Mouse (Mus musculus): ENCODE data around the gene Cnpy1.

Cnpy1 gene

DNA sequence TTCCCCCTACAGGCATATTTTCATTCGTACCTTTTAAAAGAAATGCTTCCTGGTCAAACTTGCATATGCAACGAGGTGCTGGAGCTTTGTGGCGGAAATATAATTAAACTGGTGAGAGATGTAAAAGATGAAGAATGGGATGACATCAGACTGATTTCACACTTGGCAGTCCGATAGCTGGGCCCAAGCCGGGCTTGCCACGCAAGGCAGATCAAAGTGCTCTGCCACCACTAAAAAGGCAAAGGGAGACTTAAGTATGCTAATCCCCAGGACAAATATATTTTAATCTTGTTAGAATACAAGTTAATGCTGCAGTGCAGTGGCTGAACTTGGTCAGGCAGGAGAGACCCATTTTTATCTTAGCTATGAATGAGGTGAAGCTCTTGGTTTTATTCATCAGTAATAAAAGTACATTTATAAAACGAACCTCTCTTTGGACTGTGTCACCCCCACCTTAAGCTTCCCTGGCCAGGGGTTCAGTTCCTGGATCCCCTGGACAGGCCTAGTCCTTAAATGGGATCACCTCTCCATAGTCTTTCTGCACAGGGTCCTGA lies 66.3 kb downstream of the Cnpy1 start:
- DNase-seq, result no peak

DNA sequence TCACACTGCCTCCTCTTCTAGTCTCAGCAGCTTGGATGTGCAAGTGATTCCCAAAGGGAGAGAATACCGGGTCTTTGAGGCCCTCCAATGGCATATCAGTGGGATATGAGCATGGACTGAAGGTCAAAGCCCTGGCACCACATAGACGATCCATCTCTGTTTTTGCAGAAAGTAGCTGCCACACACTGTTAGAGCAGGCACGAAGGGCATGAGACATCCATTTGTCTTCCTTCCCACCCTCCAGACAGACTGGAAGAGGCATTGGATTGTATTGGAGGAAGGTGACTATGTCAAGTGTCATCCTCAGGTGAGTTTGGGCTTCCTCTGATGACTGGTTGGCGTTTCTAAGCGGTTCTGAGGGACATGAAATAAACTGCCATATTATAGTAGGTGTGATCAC lies 67.3 kb downstream of the Cnpy1 start:
- no peak for DNase-seq

DNA sequence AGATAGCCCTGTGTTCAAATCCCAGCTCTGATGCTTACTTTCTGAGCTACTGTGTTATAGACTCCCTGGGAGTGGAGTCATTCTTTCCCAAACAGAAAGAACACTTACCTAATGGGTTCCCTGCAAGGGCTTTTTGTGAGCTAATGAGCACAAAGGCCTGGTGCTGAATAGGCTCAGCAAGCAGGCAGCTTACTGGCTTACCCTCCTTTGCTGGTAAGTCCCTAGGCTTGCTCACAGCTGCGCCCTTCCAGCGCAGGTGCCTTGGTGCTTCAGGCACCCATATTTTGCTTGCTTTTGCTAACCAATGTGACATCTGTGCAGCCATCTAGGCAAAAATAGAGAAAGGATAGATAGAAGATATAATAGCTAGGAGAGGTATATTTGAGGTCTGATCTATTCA lies 69.0 kb downstream of the Cnpy1 start:
- no peak for DNase-seq

DNA sequence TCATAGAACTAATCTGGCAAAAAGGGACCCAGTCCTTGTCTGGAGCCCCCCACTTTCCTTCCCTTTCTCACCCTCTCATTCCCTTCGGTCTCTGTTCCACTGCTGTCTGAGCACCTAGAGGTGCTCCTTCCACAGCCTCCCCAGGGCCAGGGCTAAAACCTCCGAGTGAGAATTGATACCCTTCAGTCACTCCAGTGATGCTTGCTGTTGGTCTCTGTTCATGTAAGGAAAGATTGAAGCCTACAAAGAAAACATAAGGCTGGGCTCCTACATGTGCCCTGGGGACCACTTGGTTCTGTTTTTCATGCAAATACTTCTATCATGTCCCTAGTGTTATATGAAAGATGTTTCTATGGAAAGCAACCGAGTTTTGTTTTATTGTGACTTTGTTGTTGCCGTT lies 69.6 kb downstream of the Cnpy1 start:
- DNase-seq, result no peak

DNA sequence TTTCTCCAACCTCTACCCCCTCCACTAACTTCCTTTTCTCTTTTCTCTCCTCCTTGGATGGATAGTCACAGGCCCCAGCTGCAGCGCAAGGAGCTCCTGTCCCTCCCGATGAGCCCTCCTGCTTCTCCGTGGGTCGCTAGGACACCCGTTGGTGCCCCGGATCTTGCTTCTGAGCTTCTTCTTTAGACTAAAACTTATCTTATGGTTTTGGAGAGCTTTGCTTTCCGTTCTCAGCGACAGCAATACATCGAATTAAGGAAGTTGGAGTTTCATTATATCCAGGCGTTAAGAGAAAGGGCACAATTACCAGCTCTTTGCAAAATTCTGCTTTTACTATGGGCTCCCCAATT lies 70.1 kb downstream of the Cnpy1 start:
- DNase-seq, result no peak

DNA sequence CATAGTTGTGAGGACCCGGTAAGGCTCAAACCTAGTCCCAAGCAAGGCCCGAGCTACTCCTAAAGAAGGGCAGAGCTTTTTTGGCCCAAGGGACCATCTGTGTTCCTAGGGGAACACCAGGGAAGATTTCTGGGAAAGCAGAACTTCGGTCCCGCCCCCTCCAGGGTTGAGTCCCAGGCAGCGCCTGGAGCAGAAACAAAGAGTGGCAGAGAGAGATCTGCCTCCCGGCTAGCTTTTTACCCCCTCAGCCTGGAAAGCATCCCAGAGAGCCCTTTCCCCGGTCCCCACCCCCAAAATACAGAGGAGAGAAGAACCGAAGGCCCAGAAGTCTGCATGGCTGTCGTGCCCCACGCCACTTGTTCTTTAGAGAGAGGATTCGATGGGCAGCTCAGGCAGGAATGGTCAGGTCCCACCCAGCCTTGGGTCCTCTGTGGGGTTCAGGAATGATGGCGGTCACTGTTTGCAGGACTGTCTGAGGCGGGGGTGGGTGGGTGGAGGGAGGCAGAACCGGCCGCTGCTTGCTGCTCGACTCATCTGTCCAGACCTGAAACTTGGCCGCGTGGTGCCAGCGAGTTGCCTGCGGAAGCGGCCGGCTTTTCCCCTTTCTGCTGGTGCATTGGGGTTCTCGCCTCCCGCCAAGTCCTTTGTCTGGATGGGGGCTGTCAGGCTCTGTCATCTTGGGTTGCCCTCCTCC lies 70.6 kb downstream of the Cnpy1 start:
- no peak for DNase-seq

DNA sequence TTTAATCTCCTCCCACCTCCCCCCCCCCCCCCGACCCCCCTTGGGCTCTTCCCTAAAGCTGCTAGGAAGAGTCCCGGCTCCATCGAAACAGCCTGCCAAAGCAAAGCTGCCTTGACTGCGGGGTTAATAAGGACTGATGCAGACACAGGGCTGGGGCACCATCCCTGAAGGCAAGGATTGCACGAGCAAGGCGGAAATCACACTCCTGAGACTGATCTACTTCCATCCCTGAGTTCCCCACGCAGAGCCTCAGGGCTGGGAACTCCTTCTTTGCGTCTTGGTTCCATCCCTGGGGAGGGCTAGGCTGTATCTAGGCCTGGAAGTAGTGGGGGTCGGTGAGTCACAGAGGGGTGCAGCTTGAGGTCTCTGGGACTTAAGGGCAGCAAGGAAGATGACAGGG lies 71.5 kb downstream of the Cnpy1 start:
- no peak for DNase-seq

DNA sequence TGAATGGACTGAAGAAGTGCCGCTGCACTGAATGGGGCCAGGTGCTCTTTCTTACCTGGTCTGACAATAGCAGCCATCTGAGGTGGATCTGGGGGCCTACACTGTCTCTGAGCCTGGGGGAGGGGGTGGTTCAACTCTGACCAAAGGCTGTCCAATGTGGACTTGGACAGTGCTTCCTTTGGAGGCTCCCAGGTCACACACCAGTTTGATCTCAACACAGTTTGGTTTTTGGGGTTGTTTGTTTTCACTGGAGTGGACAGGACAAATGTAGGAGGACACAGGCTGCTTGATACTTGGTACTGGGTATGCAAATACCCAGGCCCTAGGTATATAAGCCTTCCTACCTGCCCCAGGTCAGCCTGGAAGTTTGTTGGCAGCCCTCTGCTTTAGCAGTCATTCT lies 71.9 kb downstream of the Cnpy1 start:
- no peak for DNase-seq

DNA sequence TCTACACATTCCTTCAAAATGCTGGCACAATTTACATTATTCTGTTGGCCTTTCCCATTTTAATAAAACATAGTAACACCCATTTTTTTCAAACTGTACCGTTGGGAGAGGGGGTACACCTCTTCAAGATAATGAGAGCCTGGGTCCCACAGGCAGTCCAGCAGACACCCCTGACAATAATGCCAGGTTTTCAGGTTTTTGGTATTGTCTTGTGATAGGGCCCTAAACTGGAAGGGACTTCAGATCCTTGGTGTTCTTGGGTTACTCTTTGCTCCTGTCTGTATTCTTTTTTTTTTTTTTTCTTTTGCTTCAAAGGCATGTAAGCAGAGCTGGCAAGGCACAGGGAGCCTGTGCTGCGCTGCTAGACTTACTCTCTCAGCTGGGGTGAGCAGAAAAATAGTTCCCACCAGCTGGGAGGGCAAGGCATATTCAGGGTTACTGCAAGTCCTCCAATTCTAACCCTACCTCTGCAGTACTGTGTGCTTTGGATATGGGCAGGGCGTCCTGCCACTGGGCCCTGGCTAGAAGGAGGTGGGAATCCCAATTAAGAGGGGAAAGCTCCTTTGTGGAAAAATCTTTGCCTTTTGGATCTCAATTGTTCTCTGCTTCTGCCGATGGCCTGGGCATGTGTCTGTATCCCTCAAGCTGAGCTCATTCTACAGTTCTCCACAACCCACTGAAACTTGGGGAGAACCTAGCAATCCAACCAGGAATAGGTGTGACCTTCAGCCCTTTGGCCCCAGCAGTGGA lies 72.5 kb downstream of the Cnpy1 start:
- DNase-seq, result no peak

DNA sequence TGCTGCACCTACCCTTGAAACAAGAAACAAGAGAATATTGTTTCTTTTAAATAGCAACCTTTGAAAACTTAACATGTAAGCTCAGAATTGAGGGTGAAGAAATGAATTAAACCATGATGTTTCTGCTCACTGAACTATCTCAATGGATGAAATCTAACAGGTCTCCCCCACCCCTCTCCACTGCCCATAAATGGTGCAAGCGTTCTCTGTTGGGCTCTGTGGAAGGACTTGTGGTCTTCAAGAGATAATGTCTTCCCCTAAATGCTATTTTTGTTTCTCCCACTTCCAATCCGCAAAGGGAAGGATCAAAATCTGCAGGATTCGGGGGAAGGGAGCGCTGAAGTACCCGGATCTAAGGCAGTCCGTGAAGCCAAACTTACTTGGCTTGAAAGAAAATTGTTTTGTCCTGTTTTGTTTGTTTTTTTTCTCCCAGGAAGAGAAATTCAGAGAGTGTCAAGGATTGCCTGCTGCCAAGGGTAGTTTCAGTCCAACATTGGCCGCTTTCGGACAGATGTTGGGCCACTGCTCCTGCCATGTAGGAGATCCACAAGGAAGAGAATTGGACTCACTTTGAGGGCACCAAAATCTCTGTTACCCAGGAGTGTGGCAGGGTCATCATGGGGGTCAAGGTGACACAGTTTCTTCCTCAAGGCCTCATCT lies 73.2 kb downstream of the Cnpy1 start:
- no peak for DNase-seq

DNA sequence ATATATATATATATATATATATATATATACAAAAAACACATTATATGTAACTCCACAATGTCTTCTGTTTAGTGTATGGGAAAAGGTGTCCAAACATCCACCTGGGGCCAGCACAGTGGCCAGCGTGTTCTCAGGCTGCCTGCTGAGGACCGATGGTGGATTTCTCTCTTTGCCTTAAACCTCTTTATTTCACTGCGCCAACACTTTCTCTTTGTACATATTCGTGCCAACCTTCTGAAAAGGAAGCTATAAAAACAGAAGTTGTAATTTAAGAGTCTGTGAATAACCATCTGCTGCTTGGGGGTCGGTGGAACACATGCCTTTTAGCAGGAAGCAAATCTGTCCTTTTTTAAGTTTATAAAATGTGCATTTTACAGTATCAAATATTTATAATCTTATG lies 73.9 kb downstream of the Cnpy1 start:
- DNase-seq, result no peak

DNA sequence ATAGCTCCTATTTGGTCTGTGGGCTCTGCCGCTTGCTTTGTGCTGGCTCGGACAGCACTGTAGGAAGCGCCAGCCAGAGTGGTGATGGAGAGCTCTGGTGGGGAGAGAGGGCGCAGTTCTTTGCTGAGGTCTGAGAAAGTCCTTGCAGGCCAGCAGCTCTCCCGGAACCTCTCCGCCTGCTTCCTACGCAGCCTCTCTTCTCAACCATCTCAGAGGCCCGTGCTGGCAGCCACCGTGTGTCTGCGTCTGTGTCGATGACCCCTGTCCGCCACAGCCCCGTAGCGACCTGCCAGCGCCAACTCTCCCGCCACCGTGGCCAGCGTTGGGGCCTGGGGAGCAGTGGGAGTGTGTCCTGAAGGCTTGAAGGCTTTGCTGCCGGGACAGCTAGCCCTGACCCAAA lies 74.7 kb downstream of the Cnpy1 start:
- no peak for DNase-seq

DNA sequence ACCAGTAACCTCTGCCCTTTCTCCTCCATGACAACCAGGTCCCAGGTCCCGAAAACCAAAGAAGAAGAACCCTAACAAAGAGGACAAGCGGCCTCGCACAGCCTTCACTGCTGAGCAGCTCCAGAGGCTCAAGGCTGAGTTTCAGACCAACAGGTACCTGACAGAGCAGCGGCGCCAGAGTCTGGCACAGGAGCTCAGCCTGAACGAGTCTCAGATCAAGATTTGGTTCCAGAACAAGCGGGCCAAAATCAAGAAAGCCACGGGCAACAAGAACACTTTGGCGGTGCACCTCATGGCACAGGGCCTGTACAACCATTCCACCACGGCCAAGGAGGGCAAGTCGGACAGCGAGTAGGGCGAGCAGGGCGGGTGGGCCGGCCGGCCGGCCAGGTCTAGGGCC lies 75.5 kb downstream of the Cnpy1 start:
- no peak for DNase-seq

DNA sequence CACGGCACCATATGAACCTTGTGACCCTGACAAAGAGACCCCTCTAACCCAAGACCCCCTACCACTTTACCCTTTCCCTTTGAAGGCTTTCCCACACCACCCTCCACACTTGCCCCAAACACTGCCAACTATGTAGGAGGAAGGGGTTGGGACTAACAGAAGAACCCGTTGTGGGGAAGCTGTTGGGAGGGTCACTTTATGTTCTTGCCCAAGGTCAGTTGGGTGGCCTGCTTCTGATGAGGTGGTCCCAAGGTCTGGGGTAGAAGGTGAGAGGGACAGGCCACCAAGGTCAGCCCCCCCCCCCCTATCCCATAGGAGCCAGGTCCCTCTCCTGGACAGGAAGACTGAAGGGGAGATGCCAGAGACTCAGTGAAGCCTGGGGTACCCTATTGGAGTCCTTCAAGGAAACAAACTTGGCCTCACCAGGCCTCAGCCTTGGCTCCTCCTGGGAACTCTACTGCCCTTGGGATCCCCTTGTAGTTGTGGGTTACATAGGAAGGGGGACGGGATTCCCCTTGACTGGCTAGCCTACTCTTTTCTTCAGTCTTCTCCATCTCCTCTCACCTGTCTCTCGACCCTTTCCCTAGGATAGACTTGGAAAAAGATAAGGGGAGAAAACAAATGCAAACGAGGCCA lies 76.3 kb downstream of the Cnpy1 start:
- no peak for DNase-seq

DNA sequence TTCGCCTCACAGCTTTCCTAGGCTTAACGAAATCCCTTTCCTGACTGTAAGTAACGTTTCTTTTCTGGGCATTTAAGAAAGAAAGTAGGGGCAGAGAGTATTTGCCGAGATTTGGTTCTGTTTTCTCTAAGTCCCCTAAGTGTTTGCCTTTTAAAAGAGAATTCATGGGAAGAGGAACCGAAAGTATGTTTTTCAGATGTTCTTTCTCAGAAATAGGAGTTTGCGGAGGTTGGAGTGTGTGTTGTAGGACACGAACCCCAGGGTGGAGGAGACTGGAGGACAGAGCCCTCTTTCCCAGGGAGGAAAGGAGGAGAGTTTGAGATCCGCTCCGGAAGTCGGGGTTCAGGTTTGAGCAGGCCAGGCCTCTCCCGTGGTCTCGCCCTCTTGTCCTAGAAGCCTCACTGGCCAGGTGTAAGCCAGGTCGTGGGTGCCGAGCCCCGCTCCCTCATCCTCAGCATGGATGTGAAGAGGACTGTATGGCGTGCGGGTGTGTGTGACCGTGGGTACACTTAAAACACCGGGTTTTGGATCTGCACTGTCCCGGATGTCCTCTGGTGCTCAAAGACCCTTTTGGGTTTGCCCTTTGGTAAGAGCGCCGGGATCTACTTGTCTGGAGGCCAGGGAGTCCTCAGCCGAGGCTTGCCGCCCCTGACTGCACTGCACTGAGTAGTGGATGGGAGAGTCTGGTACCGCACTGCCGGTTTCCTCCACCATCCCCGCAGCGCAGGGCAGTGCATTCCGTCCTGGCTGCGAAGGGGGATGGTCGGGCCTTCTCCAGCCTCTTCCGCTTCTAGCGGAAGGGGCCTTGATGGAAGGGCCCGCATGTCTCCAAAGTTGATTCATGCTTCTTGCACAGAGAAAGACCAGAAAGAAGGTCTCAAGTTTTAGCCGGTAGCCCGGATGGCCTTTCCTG lies 77.1 kb downstream of the Cnpy1 start:
- no peak for DNase-seq

DNA sequence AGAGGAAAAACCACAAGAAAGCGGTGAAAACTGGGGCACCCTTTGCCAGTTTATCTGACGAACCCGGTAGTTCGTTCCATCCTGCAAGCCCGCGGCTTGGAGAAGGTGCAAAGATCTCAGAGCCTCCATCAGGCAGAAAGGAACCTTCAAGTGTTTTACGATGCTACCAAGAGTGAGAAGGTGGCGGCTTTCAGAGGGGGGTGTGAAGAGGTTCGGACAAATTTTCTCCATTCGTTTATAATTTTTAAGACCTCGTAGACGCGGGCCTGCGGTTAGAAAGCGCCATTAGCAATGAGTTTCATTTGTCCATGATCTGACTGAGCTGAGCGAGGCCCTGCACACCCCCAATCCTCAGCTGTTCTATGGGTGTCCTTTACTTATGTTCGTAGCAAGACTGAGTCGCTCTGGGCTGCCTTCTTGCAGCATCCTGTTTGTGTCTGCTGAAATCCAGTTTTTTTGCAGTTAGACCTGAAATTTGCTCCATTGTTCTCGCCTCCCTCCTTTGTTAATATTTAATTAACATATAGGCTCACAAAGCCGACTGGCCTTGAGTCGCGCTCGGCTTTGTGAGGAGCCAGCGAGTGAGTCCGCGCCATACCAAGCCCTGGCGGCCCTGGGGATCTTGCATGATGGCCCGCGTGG lies 77.9 kb downstream of the Cnpy1 start:
- DNase-seq, result no peak

DNA sequence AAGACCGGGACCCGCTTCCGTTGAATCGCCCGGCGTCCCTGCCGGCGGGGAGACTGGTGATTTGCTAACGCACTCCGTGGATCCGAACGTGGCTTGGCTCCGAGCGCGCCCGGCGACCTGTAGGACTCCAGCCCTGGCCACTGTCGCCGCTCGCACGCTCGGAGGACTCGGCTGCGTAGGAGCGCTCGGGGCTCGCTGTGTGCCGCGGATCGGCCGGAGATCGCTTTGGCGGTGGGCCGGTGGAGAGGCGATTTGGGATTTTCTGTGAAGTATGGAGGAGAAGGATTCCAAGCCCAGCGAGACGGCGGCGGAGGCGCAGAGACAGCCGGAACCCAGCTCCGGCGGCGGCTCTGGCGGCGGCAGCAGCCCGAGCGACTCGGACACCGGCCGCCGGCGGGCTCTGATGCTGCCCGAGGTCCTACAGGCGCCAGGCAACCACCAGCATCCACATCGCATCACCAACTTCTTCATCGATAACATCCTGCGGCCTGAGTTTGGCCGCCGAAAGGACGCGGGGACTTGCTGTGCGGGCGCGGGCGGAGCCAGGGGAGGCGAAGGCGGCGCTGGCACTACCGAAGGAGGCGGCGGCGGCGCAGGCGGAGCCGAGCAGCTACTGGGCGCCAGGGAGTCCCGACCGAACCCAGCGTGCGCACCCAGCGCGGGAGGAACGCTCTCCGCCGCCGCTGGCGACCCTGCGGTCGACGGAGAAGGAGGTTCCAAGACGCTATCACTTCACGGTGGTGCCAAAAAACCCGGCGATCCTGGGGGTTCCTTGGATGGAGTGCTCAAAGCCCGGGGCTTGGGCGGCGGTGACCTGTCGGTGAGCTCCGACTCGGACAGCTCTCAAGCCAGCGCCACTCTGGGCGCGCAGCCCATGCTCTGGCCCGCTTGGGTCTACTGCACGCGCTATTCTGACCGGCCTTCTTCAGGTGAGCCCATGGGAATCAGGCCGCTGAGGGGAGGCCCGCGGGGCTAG lies 79.1 kb downstream of the Cnpy1 start:
- DNase-seq, result no peak

DNA sequence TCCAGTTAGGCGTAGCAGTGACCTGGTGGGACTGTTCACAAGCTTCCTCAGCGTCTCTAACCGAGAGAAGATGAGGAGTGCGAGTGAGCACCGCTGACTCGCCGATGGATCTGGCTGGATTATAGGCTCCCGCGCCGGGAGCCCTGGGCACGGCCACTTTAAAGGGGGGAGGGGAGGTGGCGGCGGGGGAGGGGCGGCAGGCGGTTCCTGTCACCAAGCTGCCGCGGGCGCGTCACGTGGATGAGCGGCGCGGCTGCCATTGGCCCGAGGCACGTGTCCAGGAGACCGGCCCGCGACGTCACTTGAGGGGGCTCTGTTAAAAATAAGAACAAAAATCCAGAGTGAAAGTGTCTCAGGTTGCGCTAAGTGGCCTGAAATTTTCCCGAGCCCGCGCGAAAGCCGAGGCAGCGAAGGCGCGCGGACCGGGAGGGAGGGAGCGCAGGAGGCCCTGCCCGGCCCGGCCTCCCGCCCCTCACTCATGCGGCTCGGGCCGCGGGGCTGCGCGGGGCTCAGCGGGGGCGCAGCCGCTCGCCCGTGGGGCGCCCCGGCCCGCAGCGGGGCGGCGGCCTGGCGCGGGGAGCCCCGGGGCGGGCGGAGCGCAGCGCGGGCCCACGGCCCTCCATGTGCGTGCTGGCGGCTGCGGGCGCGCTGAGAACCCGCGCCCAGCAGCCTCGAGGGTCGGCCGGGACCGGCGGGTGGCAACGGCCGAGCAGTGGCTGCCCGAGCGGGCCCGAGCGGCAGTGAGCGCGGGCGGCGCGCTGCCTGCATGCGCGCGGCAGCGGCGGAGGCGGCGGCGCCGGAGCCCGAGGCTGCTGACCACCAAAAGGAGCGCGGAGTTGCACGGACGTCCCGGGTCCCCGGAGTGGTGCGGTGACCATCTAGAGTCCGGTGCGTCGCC lies 80.0 kb downstream of the Cnpy1 start, which contains the start of gene En2:
Gene En2, plus strand, starts transcription at position 337 of the 898 bp plus-strand sequence.
- peak; percentile 51 for DNase-seq

DNA sequence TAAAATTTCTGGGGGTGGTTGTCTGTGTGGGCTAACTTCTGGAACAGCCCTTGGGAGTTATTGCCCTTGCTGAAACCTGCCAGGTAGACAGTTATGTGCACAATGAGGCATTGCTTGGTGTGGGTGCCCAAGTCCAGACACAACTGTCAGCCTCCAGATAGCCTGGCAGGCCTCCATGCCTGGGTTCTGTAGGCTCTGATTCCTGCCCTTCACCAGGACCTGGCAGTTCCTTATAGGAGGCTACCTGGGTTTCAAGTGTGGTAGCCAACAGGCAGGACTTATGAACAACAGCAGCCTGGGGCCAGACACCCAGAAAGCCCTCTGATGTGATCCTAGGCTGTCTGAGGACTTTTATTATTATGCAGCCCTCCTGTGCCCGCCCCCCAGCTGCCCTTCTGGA lies 81.7 kb downstream of the Cnpy1 start:
- no peak for DNase-seq

All from right cerebral cortex, postnatal 4 days (tissue).